Mouse (Mus musculus): ENCODE measurements around the gene Il34. TPM values are rescaled to one million over a fixed set of nuclear protein-coding genes. Genes with fewer than 3 reads are reported as not detected.

The Il34 gene
- polyA plus RNA-seq, 1 experiment = 3.9 TPM

DNA sequence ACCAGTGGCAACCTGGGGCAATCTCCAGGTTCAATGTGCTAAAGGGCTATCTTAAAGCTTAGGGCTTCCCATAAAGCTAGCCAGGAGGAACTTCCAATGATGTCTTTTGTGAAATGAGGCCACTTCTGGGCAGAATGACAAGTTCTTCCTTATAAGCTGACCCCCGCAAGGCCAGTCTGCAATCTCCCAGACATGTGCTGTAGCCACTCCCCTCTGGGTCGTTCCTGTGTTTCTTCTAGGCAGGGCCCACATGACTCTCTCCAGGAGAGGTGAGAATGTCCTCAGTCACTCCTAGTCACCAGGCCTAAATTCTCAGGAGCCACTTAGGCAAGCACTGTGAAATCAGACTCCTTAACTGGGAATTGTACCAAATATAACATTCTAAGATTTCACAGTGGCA, 4.1 kb upstream of the Il34 start:
- peak; percentile 13 for DNase-seq (ENCODE audit: low read depth)
- TF ChIP-seq CTCF (IDR thresholded peaks at IDR 0.05; ENCODE audit: borderline replicate concordance, extremely low read depth, insufficient read depth, insufficient read length) (no peak), POLR2A (IDR thresholded peaks at IDR 0.05; ENCODE audit: borderline replicate concordance, extremely low read depth, insufficient read depth, insufficient read length, poor library complexity, severe bottlenecking) (no peak)

GRCm38 (mm10) chr8:110808495-110809472, 3.1 kb upstream of the Il34 start:
- peak; percentile 39 for DNase-seq (ENCODE audit: low read depth)
- TF ChIP-seq POLR2A (IDR thresholded peaks at IDR 0.05; ENCODE audit: borderline replicate concordance, extremely low read depth, insufficient read depth, insufficient read length, poor library complexity, severe bottlenecking) (no peak), CTCF (IDR thresholded peaks at IDR 0.05; ENCODE audit: borderline replicate concordance, extremely low read depth, insufficient read depth, insufficient read length) (no peak)

GRCm38 (mm10) chr8:110806146-110806545, 422 bp upstream of the Il34 start:
- DNase-seq (ENCODE audit: low read depth) = no peak
- TF ChIP-seq CTCF (IDR thresholded peaks at IDR 0.05; ENCODE audit: borderline replicate concordance, extremely low read depth, insufficient read depth, insufficient read length) (no peak), POLR2A (IDR thresholded peaks at IDR 0.05; ENCODE audit: borderline replicate concordance, extremely low read depth, insufficient read depth, insufficient read length, poor library complexity, severe bottlenecking) (no peak)

DNA sequence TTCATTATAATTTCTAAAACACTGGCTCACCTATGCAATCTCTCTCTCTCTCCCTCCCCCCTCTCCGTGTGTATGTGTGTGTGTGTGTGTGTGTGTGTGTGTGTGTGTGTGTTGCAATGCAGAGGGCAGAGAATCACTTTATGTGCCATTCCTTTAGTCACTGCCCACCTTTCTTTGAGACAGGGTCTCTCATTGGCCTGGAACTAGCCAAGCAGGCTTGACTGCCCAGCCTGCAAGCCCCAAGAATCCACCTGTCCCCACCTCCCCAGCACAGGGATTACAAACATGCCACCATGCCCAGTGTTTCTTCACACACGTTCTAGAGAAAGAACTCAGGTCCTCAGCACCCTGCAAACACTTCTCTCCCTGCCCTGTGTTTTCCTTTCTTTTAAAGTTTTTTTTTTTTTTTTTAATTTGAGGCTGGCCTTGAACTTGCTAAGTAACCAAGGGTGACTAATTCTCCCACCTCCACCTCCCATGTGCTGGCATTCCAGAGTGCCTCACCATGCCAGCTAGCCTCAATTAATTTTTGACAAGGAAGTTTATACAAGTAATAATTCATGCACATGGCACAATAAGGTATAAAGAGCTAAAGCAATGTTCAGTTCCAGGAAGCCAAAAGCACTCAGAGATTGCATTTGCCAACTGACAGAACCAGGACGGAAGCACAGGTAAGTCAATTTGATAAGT, 754 bp downstream of the Il34 start:
- TF ChIP-seq POLR2A (IDR thresholded peaks at IDR 0.05; ENCODE audit: borderline replicate concordance, extremely low read depth, insufficient read depth, insufficient read length, poor library complexity, severe bottlenecking) (no peak), CTCF (IDR thresholded peaks at IDR 0.05; ENCODE audit: borderline replicate concordance, extremely low read depth, insufficient read depth, insufficient read length) (no peak)
- no peak for DNase-seq (ENCODE audit: low read depth)

- DNase-seq (ENCODE audit: low read depth) = no peak
- TF ChIP-seq POLR2A (IDR thresholded peaks at IDR 0.05; ENCODE audit: borderline replicate concordance, extremely low read depth, insufficient read depth, insufficient read length, poor library complexity, severe bottlenecking) (no peak), CTCF (IDR thresholded peaks at IDR 0.05; ENCODE audit: borderline replicate concordance, extremely low read depth, insufficient read depth, insufficient read length) (no peak)
Observed at GRCm38 (mm10) chr8:110803856-110804255, 1.9 kb downstream of the Il34 start.

DNA sequence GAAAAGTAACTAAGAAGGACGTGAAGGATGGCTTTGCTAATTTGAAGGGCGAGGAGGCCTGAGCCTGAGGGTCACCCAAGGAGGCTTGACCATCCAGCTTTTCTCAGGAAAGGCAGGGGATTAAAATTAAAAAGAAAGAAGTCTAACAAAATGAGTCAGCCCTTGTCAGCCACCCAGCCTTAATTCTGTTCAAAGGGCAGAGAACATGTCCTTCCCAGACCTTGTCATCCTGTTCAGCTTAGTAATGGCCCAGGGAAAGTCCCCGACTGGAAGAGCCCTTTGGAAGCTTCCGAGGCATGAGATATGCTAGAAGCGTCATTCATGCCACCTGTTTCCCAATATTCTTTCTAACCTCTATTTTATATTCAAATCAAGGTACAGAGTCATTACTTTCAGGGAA, 2.7 kb downstream of the Il34 start:
- no peak for DNase-seq (ENCODE audit: low read depth)
- TF ChIP-seq CTCF (IDR thresholded peaks at IDR 0.05; ENCODE audit: borderline replicate concordance, extremely low read depth, insufficient read depth, insufficient read length) (no peak), POLR2A (IDR thresholded peaks at IDR 0.05; ENCODE audit: borderline replicate concordance, extremely low read depth, insufficient read depth, insufficient read length, poor library complexity, severe bottlenecking) (no peak)

DNA sequence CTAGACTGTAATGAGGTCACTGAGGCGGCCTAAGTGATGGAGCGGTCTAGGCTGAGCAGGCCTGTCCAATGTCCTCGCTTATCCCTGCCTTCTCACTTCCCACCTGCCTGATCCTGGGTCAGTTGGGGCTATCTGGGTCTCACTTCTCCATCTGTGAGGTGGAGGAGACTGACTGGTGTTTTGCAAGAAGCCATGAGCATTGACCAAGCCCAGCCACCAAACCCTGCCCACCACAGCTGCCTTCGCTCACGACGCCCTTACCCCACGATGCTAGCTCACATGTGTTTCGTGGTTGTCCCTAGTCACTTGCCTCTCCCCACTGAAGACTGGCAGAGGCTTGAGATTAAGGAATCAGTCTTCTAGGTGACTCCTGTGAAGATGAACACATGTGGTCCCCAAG, 8.6 kb downstream of the Il34 start:
- DNase-seq (ENCODE audit: low read depth) = no peak
- no peak for TF ChIP-seq POLR2A (IDR thresholded peaks at IDR 0.05; ENCODE audit: borderline replicate concordance, extremely low read depth, insufficient read depth, insufficient read length, poor library complexity, severe bottlenecking)
- no peak for TF ChIP-seq CTCF (IDR thresholded peaks at IDR 0.05; ENCODE audit: borderline replicate concordance, extremely low read depth, insufficient read depth, insufficient read length)

DNA sequence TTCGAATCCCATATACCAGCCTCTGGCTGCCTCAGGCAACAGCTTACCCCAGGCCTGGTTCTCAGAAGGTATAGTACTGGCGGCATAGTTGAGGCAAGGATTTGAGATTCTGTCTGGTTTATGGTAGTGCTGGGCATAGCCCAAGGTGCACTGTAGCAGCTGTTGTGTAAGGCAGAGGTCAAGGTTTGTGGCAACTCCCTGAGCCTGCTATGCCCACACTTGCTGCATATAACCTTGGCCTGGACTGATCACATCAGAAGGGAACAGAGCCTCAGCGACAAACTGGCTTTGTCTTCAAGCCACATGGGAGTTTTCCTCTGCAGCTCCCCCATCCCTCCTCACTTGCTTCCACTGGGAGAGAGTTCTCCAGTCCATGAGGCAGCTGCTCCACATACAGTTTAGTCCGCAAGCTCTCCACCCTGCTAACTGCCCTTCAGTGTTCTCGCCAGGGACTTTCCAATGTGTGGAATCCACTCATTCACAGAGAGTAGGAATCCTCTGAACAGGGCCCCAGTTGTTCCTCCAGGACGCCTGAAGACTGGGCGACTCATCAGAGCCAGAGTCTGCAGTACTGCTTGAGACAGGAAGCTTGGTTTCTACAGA, 11.3 kb downstream of the Il34 start:
- no peak for DNase-seq (ENCODE audit: low read depth)
- TF ChIP-seq CTCF (IDR thresholded peaks at IDR 0.05; ENCODE audit: borderline replicate concordance, extremely low read depth, insufficient read depth, insufficient read length) (no peak), POLR2A (IDR thresholded peaks at IDR 0.05; ENCODE audit: borderline replicate concordance, extremely low read depth, insufficient read depth, insufficient read length, poor library complexity, severe bottlenecking) (no peak)

- no peak for DNase-seq (ENCODE audit: low read depth)
- no peak for TF ChIP-seq POLR2A (IDR thresholded peaks at IDR 0.05; ENCODE audit: borderline replicate concordance, extremely low read depth, insufficient read depth, insufficient read length, poor library complexity, severe bottlenecking)
- TF ChIP-seq CTCF (IDR thresholded peaks at IDR 0.05; ENCODE audit: borderline replicate concordance, extremely low read depth, insufficient read depth, insufficient read length) = no peak
Observed at GRCm38 (mm10) chr8:110793936-110794335, 11.8 kb downstream of the Il34 start.

- DNase-seq (ENCODE audit: low read depth) = peak; percentile 6
- no peak for TF ChIP-seq CTCF (IDR thresholded peaks at IDR 0.05; ENCODE audit: borderline replicate concordance, extremely low read depth, insufficient read depth, insufficient read length)
- no peak for TF ChIP-seq POLR2A (IDR thresholded peaks at IDR 0.05; ENCODE audit: borderline replicate concordance, extremely low read depth, insufficient read depth, insufficient read length, poor library complexity, severe bottlenecking)
Observed at GRCm38 (mm10) chr8:110793511-110793910, 12.2 kb downstream of the Il34 start.

GRCm38 (mm10) chr8:110792574-110793200, 13.0 kb downstream of the Il34 start:
- peak; percentile 57 for DNase-seq (ENCODE audit: low read depth)

More at GRCm38 (mm10) chr8:110792574-110793200, 13.0 kb downstream of the Il34 start:
- TF ChIP-seq CTCF (IDR thresholded peaks at IDR 0.05; ENCODE audit: borderline replicate concordance, extremely low read depth, insufficient read depth, insufficient read length) (no peak), POLR2A (IDR thresholded peaks at IDR 0.05; ENCODE audit: borderline replicate concordance, extremely low read depth, insufficient read depth, insufficient read length, poor library complexity, severe bottlenecking) (no peak)
